Mouse (Mus musculus) embryonic facial prominence, embryonic 11.5 days (tissue): ENCODE measurements around the gene Pbx1. TPM values are rescaled to one million over a fixed set of nuclear protein-coding genes. Genes with fewer than 3 reads are reported as not detected.

Experiments used
- ATAC-seq: fragments of 200-750 bp; cut with Nextera tagmentation; replicated peaks from 2 replicates; pipeline ENCODE4 v1.8.0; 2017; ENCODE audit warnings: low read depth; ENCODE audit not compliant: insufficient number of reproducible peaks, low FRiP score, low TSS enrichment
- DNase-seq: peaks from one replicate; pipeline ENCODE4 v3.0.0-alpha.2; 2015; ENCODE audit warnings: low spot score
- H3K27ac ChIP-seq: fragments of 300-500 bp; sonication (generic); replicated peaks from 2 replicates; pipeline ENCODE4 v1.5.1; 2014; ENCODE audit warnings: mild to moderate bottlenecking, low read depth, low read length, control low read depth
- H3K27me3 ChIP-seq: fragments of 300-500 bp; sonication (generic); 2 replicates; pipeline ENCODE4 v1.6.1; 2014; ENCODE audit warnings: mild to moderate bottlenecking, low read length, moderate library complexity, mixed read lengths; ENCODE audit not compliant: control insufficient read depth, insufficient read depth
- H3K36me3 ChIP-seq: fragments of 300-500 bp; sonication (generic); replicated peaks from 2 replicates; pipeline ENCODE4 v1.6.1; 2014; ENCODE audit warnings: low read depth, mild to moderate bottlenecking, low read length, moderate library complexity, mixed read lengths; ENCODE audit not compliant: control insufficient read depth, insufficient read depth
- H3K4me1 ChIP-seq: fragments of 300-500 bp; sonication (generic); 2 replicates; pipeline ENCODE4 v1.6.1; 2014; ENCODE audit warnings: low read length, mixed read lengths; ENCODE audit not compliant: control insufficient read depth, insufficient read depth
- H3K4me2 ChIP-seq: fragments of 300-500 bp; sonication (generic); 2 replicates; pipeline ENCODE4 v1.6.1; 2014; ENCODE audit warnings: low read depth, mild to moderate bottlenecking, control low read depth, low read length, moderate library complexity
- H3K4me3 ChIP-seq: fragments of 300-500 bp; sonication (generic); 2 replicates; pipeline ENCODE4 v1.5.1; 2014; ENCODE audit warnings: low read depth, low read length, control low read depth
- H3K9ac ChIP-seq: fragments of 300-500 bp; sonication (generic); replicated peaks from 2 replicates; pipeline ENCODE4 v1.6.1; 2014; ENCODE audit warnings: mild to moderate bottlenecking, control low read depth, low read length
- H3K9me3 ChIP-seq: fragments of 300-500 bp; sonication (generic); replicated peaks from 2 replicates; pipeline ENCODE4 v1.6.1; 2016; ENCODE audit warnings: mild to moderate bottlenecking, low read length, inconsistent platforms, mixed read lengths; ENCODE audit not compliant: control insufficient read depth
- WGBS: fragments of 180-500 bp; shearing (Covaris S2); extraction: QIAGEN DNeasy Blood & Tissue Kit; methylation state at CpG from one replicate; pipeline ENCODE4 v1.1.7; 2014; 5-methylcytosine and 5-hydroxymethylcytosine counted together
- polyA plus RNA-seq: library from polyadenylated mRNA; unstranded; fragments of >200 nt; fragmentation: Nextera tagmentation; extraction: Ambion mirVana; gene quantifications from 2 replicates; pipeline ENCODE4 v1.2.1, GENCODE M21; 2014

The Pbx1 gene
- polyA plus RNA-seq, 1 experiment from 2014 or later = 47.8 TPM

DNA sequence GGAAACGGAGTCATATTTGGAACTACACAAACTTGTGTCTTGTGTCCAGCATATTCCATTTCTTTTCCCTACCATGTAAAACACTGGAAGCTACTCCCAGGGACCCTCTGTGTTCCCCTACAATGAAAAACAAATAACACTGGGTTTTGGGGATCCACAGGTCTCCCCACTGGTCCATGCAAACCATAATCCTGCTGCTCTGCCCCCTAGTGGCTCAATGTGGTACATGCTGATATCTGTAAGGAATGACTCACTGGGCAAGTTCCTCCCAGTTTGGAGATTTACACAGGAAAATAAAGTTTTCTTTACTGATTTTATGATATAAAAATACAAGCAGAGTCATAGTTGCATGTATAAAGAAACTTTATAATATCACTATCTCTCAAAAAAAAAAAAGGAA lies 109.2 kb downstream of the Pbx1 start:
- Histone ChIP-seq H3K9ac (no peak overlapping the region), H3K4me1 (peaks cover 2% of the 10 kb centered on the region), H3K4me3 (no peak overlapping the region), H3K27ac (no peak overlapping the region), H3K4me2 (no peak overlapping the region), H3K36me3 (no peaks in the 10 kb centered on the region), H3K27me3 (no peaks in the 10 kb centered on the region), H3K9me3 (no peaks in the 10 kb centered on the region)
- DNase-seq (peak; percentile 43), ATAC-seq (no peak)
- WGBS = 100% methylated on average over 1 of the region's 1 CpGs

DNA sequence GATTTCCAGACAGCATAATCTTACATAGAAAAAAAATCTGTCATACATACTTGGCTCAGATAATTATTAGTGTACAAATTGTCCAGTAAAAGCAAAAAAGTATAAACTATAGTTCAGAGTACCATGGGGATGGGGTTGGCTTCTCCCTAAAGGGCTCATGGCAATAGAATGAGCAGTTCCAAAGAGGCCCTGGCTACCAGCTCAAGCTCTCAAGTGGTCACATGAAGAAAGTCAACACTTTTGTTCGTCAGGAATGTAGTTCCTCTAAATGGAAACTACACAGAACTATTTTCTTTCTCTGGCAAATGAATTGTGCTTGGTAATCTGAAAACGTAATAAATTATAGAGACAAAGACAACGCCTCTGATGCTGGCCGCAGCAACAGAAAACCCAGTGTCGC lies 112.4 kb downstream of the Pbx1 start:
- H3K4me3 ChIP-seq = no peak overlapping the region
- 94% methylated on average over 5 of the region's 5 CpGs for WGBS
- no peak overlapping the region for H3K4me2 ChIP-seq
- no peaks in the 10 kb centered on the region for H3K4me1 ChIP-seq
- H3K36me3 ChIP-seq = no peaks in the 10 kb centered on the region
- H3K27ac ChIP-seq = no peak overlapping the region
- ATAC-seq = no peak
- H3K9me3 ChIP-seq = no peaks in the 10 kb centered on the region
- H3K9ac ChIP-seq = no peak overlapping the region
- no peak for DNase-seq
- no peaks in the 10 kb centered on the region for H3K27me3 ChIP-seq

DNA sequence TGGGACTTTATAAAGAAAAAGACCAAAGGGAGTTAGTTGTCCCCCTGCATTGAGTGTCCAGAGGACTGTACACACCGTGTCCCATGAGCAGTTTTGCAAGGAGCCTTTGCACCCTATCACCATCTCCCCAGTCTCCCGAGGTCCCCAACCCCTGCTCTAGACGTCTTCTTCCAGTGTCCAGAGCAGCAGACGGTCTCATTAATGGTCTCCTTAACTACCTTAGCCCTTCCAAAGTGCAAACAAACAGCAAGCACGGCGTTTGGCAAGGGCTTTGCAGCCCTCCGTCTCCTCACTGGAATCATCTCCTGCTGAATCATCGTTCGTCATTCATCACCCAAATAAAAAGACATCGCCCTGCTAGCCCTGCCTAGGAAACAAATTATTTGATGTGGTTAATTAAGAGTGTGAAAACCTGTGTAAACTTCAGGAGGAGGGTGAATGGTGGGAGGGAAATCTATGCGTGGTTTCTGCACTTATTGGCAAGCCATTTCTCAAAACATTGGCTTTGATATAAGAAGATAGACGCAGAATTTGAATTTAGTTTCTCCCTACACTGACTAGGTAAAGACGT lies 113.1 kb downstream of the Pbx1 start:
- Histone ChIP-seq H3K36me3 (no peaks in the 10 kb centered on the region), H3K4me3 (no peak overlapping the region), H3K9me3 (no peaks in the 10 kb centered on the region), H3K4me1 (no peaks in the 10 kb centered on the region), H3K9ac (no peak overlapping the region), H3K27me3 (no peaks in the 10 kb centered on the region), H3K27ac (no peak overlapping the region), H3K4me2 (no peak overlapping the region)
- DNase-seq (no peak), ATAC-seq (no peak)
- WGBS = 78% methylated on average over 13 of the region's 13 CpGs

DNA sequence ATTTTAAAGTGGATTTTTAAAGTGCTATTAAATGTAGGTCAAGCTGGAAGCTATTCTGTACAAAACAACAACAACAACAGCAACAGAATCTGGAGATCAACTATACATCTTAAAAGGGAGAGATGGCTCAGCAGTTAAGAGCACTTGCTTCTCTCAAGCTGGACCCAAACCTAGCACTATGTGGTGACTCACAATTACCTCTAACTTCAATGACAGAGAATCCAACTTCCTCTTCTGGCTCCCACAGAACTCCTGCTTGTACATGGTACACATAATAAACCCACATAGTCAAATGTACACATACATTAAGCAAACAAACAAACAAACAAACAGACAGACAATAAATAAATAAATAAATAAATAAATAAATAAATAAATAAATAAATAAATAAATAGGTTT lies 118.3 kb downstream of the Pbx1 start:
- Histone ChIP-seq H3K27ac (no peak overlapping the region), H3K9me3 (no peaks in the 10 kb centered on the region), H3K4me1 (no peaks in the 10 kb centered on the region), H3K27me3 (no peaks in the 10 kb centered on the region), H3K36me3 (no peaks in the 10 kb centered on the region), H3K4me3 (no peak overlapping the region), H3K4me2 (no peak overlapping the region), H3K9ac (no peak overlapping the region)
- ATAC-seq (no peak), DNase-seq (no peak)

DNA sequence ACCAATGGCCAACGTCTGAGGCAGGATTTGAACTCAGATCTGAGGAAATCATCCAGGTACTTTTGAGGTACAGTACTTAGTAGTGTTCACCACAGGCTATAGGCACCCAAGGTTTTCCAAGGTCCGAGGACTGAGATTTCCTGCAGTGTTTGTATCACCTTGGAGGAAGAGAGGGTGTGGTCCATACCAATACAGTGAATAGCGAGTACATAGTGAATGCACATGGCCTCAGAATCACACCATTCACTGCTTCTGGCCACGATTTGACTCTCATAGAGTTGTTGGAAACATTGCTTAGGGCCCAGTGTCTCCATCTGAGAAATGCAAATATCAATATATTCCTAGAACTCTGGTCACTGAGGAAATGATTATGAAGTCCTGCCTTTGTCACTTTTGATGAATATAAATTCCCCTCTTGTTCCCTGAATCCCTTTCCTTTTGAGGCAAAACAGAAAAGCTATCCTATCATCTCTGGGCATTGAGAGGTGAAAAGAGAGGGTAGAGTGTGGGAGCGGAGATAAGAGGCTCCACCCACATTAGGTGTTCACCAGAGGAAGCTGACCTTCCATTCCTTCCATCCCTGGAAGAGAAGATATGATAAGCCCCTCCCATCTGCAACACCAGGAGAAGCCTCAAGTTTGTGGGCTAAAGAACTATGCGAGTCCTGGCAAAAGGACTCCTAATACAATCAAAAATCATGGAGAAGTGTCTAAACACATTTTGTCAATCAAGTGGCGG lies 119.2 kb downstream of the Pbx1 start:
- H3K9ac ChIP-seq = no peak overlapping the region
- no peaks in the 10 kb centered on the region for H3K27me3 ChIP-seq
- H3K4me1 ChIP-seq = no peaks in the 10 kb centered on the region
- H3K27ac ChIP-seq = no peak overlapping the region
- no peaks in the 10 kb centered on the region for H3K36me3 ChIP-seq
- DNase-seq (no peak), ATAC-seq (no peak)
- no peaks in the 10 kb centered on the region for H3K9me3 ChIP-seq
- H3K4me3 ChIP-seq = no peak overlapping the region
- H3K4me2 ChIP-seq = no peak overlapping the region
- WGBS = 86% methylated on average over 7 of the region's 7 CpGs

DNA sequence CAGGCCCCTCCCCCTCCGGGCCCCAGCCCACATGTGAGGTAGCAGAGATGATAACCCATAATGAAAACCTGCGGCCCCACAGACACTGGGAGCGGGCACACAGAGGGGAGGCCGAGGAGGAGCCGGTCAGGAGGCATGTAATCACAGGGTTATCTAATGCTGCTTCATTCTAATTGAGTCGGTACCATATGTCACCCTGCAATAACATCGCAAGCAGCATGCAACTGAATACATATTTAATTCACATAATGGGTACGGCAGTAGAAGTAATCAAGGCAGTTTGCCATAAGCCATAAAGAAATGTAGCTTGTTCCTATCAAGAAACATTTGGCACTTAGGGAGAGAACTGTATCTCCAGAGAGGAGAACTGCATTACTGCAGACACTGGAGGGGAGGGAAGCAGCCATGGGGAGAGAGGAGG lies 123.0 kb downstream of the Pbx1 start:
- H3K4me1 ChIP-seq = no peaks in the 10 kb centered on the region
- no peak overlapping the region for H3K4me3 ChIP-seq
- no peak overlapping the region for H3K27ac ChIP-seq
- H3K27me3 ChIP-seq = no peaks in the 10 kb centered on the region
- peak; percentile 61; the same call in 1 of the 2 replicates for ATAC-seq
- no peaks in the 10 kb centered on the region for H3K9me3 ChIP-seq
- no peak overlapping the region for H3K4me2 ChIP-seq
- DNase-seq = no peak
- no peaks in the 10 kb centered on the region for H3K36me3 ChIP-seq
- H3K9ac ChIP-seq = no peak overlapping the region
- WGBS = 71% methylated on average over 8 of the region's 8 CpGs

DNA sequence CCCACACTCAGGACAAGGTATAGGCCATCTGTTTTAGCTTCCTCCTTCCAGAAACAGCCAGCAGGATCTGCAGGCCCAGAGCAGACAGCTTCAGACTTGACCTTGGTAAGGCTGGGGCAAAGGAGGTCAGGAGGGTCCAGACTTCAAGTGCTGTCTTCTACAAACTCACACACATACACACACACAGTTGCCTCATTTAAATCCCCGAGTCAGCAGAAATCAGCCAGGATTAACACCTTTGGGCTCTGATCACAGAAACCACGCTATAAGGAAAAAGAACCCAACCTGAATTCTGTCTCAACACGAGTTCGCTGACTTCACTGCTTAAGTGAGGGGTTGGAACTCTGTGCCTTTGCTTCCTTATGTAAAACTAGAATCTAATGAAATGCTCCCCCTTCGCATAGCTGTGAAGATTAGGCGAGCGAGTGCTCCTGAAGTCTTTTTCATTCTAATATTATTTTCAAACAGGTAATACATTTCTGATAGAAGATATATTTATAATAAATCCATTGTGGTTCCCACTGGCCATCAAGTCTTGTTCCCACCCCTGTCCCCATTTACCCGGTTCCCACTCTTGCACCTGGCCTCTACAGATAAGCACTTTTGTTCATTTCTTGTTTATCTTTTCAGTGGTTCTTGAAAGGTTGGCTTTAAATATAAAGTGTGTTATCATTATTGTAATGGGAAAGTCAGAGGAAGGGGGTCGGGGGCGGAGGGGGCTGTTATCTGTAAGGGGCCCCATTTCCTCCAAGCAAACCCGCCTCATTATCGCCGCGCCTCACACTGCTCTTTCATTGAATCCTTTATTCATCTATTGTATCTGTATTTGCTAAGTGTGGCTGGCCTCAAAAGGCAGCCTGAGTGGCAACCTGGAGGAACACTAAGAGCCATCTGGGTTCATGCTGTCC lies 124.5 kb downstream of the Pbx1 start:
- 81% methylated on average over 14 of the region's 14 CpGs for WGBS
- Histone ChIP-seq H3K4me1 (no peaks in the 10 kb centered on the region), H3K27me3 (no peaks in the 10 kb centered on the region), H3K9ac (no peak overlapping the region), H3K4me2 (no peak overlapping the region), H3K36me3 (no peaks in the 10 kb centered on the region), H3K27ac (no peak overlapping the region), H3K4me3 (no peak overlapping the region), H3K9me3 (no peaks in the 10 kb centered on the region)
- ATAC-seq (no peak), DNase-seq (no peak)

DNA sequence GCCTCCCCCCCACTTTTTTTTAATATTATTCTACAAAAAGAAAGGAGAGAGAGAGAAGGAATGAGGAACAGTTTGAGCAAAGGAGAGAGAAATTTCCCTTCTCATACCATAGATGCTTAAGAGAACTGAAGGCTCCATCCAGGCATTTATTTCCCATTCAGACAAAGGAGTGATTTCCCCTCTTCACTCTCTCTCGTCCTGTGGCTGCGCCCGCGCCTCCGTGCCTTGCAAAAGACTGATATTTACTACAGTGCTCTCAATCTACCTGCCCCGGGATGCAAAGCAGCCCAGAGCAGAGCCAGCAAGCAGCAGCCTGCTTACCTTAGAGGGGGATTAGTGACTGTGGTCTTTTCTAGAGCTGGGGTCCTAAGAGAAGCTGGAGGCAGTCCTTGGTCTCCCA lies 131.6 kb downstream of the Pbx1 start:
- no peak overlapping the region for H3K4me2 ChIP-seq
- DNase-seq = no peak
- no peaks in the 10 kb centered on the region for H3K27me3 ChIP-seq
- H3K4me3 ChIP-seq = no peak overlapping the region
- no peak for ATAC-seq
- WGBS = 83% methylated on average over 6 of the region's 6 CpGs
- H3K9me3 ChIP-seq = no peaks in the 10 kb centered on the region
- no peak overlapping the region for H3K9ac ChIP-seq
- H3K4me1 ChIP-seq = no peaks in the 10 kb centered on the region; the same call in 1 of the 2 replicates
- no peaks in the 10 kb centered on the region for H3K36me3 ChIP-seq
- H3K27ac ChIP-seq = no peak overlapping the region
